Mouse (Mus musculus): ENCODE data around the gene Tmem260. TPM values are rescaled to one million over a fixed set of nuclear protein-coding genes. Genes with fewer than 3 reads are reported as not detected.

The Tmem260 gene
- total RNA-seq, 2 experiments from 2014 or later, result 3.5 to 5.0 TPM

DNA sequence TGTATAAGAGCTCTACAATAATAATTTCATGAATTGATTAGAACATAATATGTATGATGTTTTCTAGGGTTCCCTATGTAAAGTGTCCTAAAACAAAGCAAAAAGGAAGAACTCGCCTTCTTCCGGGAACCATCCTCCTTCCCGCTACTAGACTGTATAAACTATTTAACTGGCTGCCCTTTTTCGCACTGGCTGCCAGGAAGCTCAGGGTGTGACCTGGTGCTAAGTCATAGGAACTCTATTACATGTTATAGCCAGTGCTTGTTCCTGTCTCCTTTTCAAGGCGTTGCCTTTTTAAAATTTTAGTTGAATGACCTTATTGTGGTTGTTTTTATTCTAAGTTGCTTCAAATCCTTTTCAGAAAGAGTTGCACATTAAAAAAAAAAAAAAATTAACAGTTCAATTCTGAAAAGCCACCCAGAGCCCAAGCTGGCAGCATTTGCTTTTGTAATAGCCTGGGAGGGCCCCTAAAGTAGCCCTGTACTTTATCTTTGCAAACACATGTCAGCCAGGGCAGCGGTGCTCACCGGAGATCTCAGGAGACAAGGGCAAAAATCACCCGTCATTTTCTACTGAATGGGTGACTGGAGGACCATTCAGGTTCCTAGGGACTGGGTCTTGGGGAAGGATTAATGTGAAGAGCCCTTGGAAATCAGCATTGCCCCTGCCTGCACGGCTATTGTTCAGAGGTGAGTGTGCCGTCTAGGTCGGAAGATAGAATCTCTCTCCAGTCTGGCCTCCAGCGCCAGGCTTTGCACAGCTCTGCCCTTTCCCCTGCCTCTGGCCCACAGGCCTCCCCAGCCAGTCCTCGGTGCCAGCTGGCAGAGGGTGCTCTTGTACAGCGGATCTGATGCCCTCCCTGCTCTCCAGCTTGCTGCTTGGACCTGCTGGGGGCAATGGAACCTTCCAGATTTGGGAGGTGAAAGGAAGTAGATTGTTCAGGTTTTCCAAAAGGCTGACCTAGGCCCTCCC lies 92.2 kb downstream of the Tmem260 start:
- no peak for TF ChIP-seq CTCF (IDR thresholded peaks at IDR 0.05)
- no peak overlapping the region for H3K27ac ChIP-seq
- peak; percentile 42 for DNase-seq
- intact Hi-C loops (cut with DNase I), result no loop called here
- H3K4me3 ChIP-seq, result no peak overlapping the region

DNA sequence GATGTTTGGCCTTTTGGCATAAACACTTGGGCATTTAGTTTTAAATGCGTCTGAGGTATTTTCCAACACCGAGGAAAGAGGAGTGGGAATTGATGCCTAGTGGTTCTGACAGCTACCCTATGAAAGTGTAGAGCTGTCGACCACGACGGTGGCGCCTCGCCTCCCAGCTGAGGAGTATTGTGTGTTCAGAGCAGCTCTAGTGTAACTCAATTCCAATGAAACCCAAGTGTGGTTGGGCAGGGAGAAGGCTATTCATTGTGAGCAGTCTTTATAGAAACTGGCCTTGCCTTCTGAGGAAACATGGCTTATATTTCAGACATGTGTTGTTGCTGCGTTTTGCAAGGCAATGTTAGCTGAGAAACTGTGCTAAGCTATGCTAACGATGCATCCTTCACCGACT lies 99.2 kb downstream of the Tmem260 start:
- no peak for DNase-seq
- Histone ChIP-seq H3K27ac (no peak overlapping the region), H3K4me3 (no peak overlapping the region)
- intact Hi-C loops (cut with DNase I), result no loop called here
- TF ChIP-seq CTCF (IDR thresholded peaks at IDR 0.05), result no peak

DNA sequence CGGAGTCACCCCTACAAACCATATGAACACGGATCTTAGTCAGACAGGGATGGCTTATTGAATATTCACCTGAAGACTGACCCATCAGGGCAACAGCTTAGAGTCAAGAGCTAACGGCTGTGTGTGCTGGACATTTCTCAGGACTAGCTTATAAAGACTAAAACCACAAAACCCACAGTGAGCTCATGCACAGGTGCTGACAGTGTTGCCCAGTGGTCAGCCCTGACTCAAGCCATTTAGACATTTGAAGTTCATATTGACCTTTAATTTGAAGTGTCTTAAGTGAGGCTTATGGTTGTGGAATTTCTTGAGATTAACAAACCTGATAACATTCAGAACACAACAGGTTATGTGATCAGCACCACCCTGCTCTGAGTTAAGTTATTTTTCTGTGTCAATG lies 100.1 kb downstream of the Tmem260 start:
- Histone ChIP-seq H3K27ac (no peak overlapping the region), H3K4me3 (no peak overlapping the region)
- no peak for DNase-seq
- intact Hi-C loops (cut with DNase I), result no loop called here
- no peak for TF ChIP-seq CTCF (IDR thresholded peaks at IDR 0.05)

DNA sequence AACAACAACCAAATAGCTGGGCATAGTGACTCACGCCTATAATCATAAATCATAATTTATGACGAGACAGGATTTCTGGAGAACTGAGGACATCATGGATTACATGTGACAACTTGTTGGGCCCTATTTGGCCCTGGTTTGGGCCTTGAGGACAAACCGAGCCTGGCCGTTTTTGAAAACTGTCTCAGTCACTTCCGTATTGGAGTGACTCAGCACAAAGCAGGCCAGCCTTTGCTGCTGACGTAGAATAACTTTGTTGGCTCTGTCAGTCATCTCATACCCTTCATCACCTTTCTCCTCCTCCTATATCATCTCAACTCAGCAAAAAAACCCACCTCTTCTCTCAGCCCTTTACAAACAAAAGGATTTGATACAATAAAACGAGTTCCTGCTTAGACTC lies 103.8 kb downstream of the Tmem260 start:
- intact Hi-C loops (cut with DNase I), result no loop called here

DNA sequence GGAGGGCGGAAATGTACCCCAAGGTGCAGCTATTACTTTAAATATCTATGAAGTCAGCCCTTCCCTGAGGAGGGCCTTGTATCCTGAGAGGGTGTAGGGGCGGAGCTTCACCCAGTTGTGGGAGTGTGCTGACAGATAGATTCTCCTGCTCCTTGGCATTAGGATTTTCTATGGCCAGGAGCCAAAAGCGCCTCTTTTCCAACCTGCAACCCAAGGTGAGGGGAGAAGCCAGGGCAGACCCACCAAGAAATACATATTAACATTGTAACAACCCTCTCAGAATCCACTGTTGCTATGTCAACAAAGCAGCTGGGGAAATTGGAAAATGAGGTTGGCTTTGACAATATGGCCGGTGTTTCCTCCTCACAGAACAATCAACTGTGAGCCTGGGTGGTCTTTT lies 107.3 kb downstream of the Tmem260 start:
- Histone ChIP-seq H3K4me3 (no peak overlapping the region), H3K27ac (no peak overlapping the region)
- DNase-seq, result no peak
- intact Hi-C loops (cut with DNase I), result no loop called here
- no peak for TF ChIP-seq CTCF (IDR thresholded peaks at IDR 0.05)

More for the DNA sequence above, 103.8 kb downstream of the Tmem260 start:
- H3K27ac ChIP-seq, result no peak overlapping the region
- H3K4me3 ChIP-seq, result no peak overlapping the region
- TF ChIP-seq CTCF (IDR thresholded peaks at IDR 0.05), result no peak
- no peak for DNase-seq

DNA sequence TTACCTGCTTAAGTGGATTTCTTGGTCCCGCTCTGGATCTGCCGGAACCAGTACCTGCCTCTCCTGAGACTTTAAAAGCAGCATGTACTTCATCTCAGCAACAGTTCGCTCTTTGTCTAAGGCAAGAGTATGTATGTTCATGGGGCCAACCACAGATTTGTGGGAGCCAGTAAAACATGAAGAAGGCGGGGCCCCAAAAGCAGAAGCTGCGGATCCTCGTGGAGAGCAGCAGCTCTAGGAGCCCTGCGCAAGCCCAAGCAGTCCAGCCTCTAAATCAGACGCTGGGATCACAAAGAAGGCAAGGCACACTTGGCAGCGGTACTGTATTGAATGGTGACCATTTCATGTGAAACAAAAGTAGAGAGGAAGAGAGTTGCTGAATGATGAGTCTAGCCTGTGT lies 107.8 kb downstream of the Tmem260 start:
- TF ChIP-seq CTCF (IDR thresholded peaks at IDR 0.05), result no peak
- intact Hi-C loops (cut with DNase I), result no loop called here
- H3K27ac ChIP-seq, result no peak overlapping the region
- H3K4me3 ChIP-seq, result no peak overlapping the region
- DNase-seq, result no peak

DNA sequence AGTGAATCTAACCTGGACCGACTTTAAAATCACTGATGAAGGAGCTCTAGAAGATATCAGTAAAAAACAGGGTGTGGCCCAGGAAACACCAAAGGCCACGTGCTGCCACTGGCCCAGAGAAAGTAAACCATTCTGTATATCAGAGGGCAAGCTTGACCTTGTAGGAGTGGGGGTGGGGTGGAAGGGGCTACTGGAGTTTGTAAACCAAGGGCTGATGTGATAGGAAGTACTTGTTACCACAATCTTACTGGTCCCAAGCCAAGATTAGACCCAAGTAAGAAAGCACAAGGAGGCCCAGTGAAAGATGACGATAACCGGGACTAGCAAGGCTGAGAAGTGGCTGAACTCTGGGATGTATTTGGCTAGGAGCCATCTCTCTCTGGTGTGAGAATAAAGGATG lies 113.1 kb downstream of the Tmem260 start:
- intact Hi-C loops (cut with DNase I), result no loop called here
- TF ChIP-seq CTCF (IDR thresholded peaks at IDR 0.05), result no peak
- Histone ChIP-seq H3K4me3 (no peak overlapping the region), H3K27ac (no peak overlapping the region)
- no peak for DNase-seq

DNA sequence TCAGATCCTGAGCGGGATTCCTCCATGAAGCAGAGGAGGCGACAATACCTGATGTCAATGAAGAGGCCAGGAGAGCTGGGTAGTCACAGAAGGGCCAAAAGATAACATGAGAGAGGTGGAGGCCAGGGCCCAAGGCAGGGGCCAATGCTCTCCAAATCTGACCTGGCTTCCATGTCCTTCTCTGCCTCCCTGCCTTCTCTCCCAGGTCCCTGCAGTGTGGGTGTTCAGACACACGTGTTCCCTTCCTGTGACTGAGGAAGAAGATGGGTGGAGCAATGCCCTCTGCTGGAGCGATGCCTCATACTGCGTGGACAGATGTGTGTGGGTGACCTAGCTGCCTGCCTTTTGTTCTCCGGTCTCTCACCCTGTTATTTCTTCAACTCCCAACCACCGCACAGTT lies 113.8 kb downstream of the Tmem260 start:
- no peak for DNase-seq
- intact Hi-C loops (cut with DNase I), result no loop called here
- Histone ChIP-seq H3K4me3 (no peak overlapping the region), H3K27ac (no peak overlapping the region)
- TF ChIP-seq CTCF (IDR thresholded peaks at IDR 0.05), result no peak

DNA sequence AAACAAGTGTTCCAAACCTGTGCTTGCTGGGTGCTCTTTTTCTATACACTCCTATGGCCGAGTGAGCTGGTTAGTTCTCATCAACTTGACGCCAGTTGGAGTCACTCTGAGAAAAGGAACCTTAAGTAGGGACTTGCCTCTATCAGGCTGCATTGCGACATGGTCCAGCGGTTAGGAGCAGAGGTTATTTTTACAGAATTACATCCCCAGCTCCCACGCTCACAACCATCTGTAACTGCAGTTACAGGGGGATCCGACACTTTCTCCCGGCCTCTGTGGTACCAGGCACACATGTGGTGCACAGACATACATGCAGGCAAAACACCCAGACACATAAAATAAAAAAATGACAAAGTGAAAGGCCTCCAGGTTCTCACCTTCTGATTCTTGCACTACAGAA lies 120.7 kb downstream of the Tmem260 start:
- intact Hi-C loops (cut with DNase I), result no loop called here
- TF ChIP-seq CTCF (IDR thresholded peaks at IDR 0.05), result no peak
- DNase-seq, result no peak
- H3K27ac ChIP-seq, result no peak overlapping the region
- H3K4me3 ChIP-seq, result no peak overlapping the region

Other genes with a start within 250 kb of the Tmem260 start
- gene Otx2, start 227.7 kb downstream of the Tmem260 start, total RNA-seq (2021), result not detected

All from gastrocnemius, adult 2 months (tissue).